Mouse (Mus musculus): ENCODE measurements around the gene Apbb2.

DNA sequence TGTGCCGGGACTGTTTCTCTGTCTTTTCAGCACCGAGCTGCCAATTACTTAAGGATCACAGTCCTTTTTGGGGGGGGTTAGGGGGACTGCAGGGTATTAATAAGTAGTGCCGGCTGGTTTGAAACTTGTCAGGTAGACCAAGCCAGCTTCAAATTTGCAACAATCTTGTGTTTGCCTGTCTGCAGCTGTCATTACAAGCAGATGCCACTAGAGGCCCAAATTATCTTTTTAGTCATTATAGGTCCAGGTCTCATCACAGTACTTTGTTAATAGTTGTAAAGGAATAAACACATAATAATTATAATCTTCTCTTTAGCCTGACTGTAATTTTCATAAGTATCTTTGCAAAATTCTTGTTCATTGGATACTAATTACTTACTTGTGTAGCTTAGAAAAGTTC lies 344.2 kb downstream of the Apbb2 start:
- TF ChIP-seq GATA1 (IDR thresholded peaks at IDR 0.05; ENCODE audit: borderline replicate concordance, low read length): no peak
- TF ChIP-seq FLI1 (IDR thresholded peaks at IDR 0.05; ENCODE audit: low read length): no peak
